Mouse (Mus musculus) thymus, postnatal 0 days (tissue): ENCODE results near the gene Jaml. TPM values are rescaled to one million over a fixed set of nuclear protein-coding genes. Genes with fewer than 3 reads are reported as not detected.

ENCODE experiments used
- DNase-seq: peaks from one replicate; pipeline ENCODE4 v3.0.0-alpha.2; 2015; ENCODE audit warnings: low spot score
- polyA plus RNA-seq: library from polyadenylated mRNA; unstranded; fragments of >200 nt; fragmentation: Nextera tagmentation; extraction: Ambion mirVana; gene quantifications from 2 replicates; pipeline ENCODE4 v1.2.1, GENCODE M21; 2015

Jaml gene
- polyA plus RNA-seq, 1 experiment from 2014 or later: 8.1 TPM

DNA sequence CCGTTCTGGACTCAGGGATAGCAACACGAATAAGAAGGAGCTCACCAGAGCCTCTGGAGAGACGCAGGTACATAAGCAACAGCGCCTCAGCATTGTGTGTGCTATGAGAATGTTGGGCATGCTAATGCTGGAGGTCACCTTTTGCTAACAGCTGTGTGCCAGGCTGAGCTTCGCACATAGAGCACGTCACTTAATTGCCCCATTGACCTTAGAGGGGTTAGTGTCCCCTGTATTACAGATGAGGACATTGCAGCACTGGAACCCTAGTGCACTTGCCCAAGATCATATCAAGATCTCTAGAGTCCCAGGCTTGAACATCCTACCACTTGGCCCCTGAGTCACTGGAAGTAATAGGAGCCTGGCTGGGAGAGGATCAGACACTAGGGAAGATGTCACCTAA, 41.6 kb downstream of the Jaml start:
- no peak for DNase-seq

- peak; percentile 84 for DNase-seq
Measured at GRCm38 (mm10) chr9:45121001-45121400, 42.0 kb downstream of the Jaml start.

DNA sequence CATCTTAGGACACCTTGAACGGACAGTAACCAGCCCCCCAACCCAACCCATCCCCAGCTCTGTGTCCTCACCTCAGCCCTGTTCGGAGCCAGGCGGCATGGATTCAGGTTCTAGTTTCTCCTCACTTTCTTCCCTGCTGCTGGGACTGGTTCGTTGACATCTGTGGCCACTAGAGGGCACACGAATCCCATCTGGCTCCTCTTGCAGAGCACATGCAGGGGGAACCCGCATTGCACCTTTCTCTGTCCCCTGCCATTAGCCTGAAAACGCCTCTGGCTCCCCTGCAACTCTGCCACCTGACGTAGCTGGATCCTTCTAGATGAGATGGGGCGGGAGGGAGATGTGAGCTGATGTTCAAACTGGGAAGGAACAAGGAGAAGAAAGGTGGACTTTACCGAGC, 42.8 kb downstream of the Jaml start:
- DNase-seq: peak; percentile 88

- peak; percentile 65 for DNase-seq
Measured at GRCm38 (mm10) chr9:45122209-45122761, 43.3 kb downstream of the Jaml start.

- DNase-seq: no peak
Measured at GRCm38 (mm10) chr9:45125211-45125610, 46.2 kb downstream of the Jaml start.

- peak; percentile 54 for DNase-seq
Measured at GRCm38 (mm10) chr9:45126941-45127340, 48.0 kb downstream of the Jaml start.

GRCm38 (mm10) chr9:45130119-45130518, 51.1 kb downstream of the Jaml start:
- no peak for DNase-seq

GRCm38 (mm10) chr9:45133484-45134310, 54.7 kb downstream of the Jaml start:
- peak; percentile 76 for DNase-seq

DNA sequence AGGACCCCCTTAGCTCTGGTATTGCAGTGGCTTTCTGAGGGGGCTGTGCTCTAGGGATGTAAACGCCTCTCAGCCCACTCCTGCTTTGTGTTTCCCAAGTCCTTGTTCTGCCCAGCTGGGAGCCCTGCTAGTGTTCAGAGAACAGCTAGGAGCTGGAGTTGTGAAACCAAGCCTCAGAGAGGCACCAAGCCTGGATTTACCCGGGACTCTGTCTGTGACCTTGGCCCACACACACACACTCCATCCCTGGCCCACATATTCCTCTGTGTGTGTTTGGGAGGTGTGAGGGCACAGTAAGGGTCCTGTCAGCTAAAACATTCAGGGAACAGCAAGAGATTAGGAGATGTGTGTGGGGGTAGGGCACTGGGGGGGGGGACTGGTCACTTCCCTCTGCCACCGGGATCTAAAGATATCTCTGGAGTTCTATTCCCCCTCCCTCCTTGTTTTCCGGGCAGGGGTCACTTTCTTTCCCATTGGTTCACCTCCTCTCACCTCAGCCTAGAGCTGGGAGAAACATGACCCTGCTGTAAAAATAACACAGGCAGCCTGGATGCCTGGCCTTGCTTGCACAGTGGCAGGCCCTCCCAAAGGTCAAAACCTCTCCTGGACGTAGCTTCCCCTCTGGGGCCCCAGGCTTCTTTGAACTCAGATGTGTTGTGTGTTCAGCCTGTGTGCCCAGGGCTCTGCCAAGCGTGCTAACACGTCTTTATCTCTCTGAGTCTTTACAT, 57.6 kb downstream of the Jaml start:
- DNase-seq: no peak

- DNase-seq: peak; percentile 48
Measured at GRCm38 (mm10) chr9:45138191-45139032, 59.4 kb downstream of the Jaml start, which contains the start of gene Scn4b. TSS of gene Scn4b (plus strand) at chr9:45138395.

DNA sequence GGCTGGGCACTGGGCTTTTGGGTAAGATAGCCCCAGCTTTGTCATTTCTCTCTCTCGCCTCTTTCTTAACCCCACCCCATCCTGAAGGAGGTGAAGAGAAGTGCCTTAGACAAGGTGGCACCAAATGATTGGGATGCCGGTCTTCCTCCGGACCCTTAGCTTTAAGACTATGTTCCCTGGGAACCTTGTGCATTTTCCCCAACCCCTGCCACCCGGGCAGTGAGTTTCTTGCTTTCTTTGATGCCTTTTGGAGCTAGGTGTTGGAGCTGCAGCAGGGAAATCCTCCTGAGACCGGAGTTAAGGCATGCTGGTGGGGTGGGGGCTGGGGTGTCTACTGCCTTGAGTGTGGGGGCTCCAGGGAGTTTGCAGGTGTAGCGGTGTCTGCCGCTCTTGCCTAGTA, 60.1 kb downstream of the Jaml start:
- DNase-seq: no peak

DNA sequence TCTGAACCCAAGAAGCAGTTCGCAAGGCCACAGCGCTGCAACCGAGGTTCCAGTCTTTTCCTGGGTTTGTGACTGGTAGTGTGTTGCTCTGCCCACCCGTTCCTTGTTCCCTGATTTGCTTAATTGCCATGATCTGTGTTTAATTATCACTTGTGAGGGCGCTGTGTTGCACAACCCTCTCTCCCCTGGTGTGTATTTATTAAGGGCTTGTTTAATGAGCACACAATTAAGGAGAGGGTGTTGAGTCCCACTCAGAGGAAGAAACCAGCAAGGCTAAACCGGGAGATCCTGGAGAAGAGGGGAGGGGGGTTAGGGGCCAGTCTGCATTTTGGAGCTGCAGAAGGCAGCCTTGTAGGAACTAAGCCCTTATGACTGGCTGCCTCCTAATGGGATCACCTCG, 62.0 kb downstream of the Jaml start:
- DNase-seq: no peak

- no peak for DNase-seq
Measured at GRCm38 (mm10) chr9:45142686-45143085, 63.7 kb downstream of the Jaml start.

DNA sequence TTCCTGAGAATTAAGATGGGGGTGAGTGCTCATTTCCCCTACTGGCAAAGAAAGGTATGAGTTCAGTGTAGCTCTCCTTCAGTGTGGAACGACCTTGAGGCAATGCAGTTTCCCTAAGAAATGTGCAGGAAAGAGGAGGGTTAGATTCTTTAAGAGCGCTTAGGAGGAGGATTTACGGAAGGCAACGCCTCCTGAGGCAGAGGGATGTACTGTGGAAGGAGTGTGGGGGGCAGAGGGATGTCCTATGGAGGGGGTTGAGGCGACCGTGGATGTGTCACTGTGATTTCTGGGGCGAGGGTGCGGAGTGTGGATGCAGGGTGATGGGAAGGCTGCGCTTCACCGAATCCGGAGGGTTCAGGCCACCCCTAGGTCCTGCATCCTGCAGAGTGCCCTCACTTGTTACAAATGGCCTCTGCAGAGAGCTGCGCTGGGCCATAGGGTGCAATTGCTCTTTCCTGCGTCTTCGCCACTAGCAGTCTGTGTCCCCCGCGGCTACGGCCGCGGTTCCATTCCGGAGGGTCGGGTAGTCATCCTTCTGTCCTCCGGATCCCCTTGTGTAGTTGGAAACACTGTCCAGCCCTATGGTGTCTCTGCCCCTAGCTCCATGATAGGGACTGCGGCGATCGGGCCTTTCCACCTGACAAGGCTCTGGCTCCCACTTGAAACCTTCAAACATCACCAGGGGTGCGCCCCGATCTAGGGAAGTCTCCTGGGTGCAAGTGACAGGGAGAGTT, 66.7 kb downstream of the Jaml start:
- DNase-seq: peak; percentile 39

DNA sequence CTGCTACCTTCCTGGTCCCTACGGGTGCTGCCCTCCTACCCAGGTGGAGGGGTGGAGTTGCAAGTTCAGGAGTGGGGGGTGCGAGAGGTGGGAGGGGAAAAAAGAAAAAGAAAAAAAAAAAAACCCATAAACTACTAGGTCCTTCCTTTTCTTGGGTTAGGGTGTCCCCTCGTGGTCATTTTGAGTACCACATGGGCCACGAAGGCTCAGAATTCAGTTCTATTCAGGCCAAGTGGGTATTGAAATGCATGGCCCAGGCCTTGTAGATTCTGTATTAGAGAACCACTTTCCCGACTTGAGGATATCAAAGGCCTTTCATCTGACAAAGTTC, 67.2 kb downstream of the Jaml start:
- peak; percentile 87 for DNase-seq

GRCm38 (mm10) chr9:45150933-45151332, 72.0 kb downstream of the Jaml start:
- no peak for DNase-seq

DNA sequence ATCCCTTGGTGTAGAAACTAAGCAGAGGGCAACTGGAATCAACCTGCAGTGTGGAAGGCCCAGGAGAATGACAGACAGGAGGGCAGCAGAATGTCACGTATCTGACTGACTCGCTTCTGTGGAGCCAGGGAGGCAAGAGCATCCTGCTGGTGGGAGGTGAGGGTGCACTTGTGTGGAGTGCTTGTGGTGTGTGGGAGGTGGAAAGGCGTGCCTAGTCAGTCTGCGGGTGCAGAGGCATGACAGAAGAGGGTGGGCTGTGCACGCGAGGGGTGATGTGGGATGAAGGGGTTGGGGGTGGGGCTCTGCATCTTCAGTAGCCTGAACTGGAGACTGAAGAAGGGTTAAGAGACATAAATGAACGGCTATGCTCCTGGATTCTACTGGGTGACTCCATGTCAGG, 74.4 kb downstream of the Jaml start:
- peak; percentile 53 for DNase-seq
